Mouse (Mus musculus) embryonic facial prominence, embryonic 11.5 days (tissue): Measurements from ENCODE around the gene Zgpat. TPM values are rescaled to one million over a fixed set of nuclear protein-coding genes. Genes with fewer than 3 reads are reported as not detected.

Experiments
- ATAC-seq: fragments of 200-750 bp; cut with Nextera tagmentation; replicated peaks from 2 replicates; pipeline ENCODE4 v1.8.0; 2017; ENCODE audit warnings: low read depth; ENCODE audit not compliant: insufficient number of reproducible peaks, low FRiP score, low TSS enrichment
- DNase-seq: peaks from one replicate; pipeline ENCODE4 v3.0.0-alpha.2; 2015; ENCODE audit warnings: low spot score
- H3K27ac ChIP-seq: fragments of 300-500 bp; sonication (generic); replicated peaks from 2 replicates; pipeline ENCODE4 v1.5.1; 2014; ENCODE audit warnings: mild to moderate bottlenecking, low read depth, low read length, control low read depth
- H3K27me3 ChIP-seq: fragments of 300-500 bp; sonication (generic); 2 replicates; pipeline ENCODE4 v1.6.1; 2014; ENCODE audit warnings: mild to moderate bottlenecking, low read length, moderate library complexity, mixed read lengths; ENCODE audit not compliant: control insufficient read depth, insufficient read depth
- H3K36me3 ChIP-seq: fragments of 300-500 bp; sonication (generic); replicated peaks from 2 replicates; pipeline ENCODE4 v1.6.1; 2014; ENCODE audit warnings: low read depth, mild to moderate bottlenecking, low read length, moderate library complexity, mixed read lengths; ENCODE audit not compliant: control insufficient read depth, insufficient read depth
- H3K4me1 ChIP-seq: fragments of 300-500 bp; sonication (generic); 2 replicates; pipeline ENCODE4 v1.6.1; 2014; ENCODE audit warnings: low read length, mixed read lengths; ENCODE audit not compliant: control insufficient read depth, insufficient read depth
- H3K4me2 ChIP-seq: fragments of 300-500 bp; sonication (generic); 2 replicates; pipeline ENCODE4 v1.6.1; 2014; ENCODE audit warnings: low read depth, mild to moderate bottlenecking, control low read depth, low read length, moderate library complexity
- H3K4me3 ChIP-seq: fragments of 300-500 bp; sonication (generic); 2 replicates; pipeline ENCODE4 v1.5.1; 2014; ENCODE audit warnings: low read depth, low read length, control low read depth
- H3K9ac ChIP-seq: fragments of 300-500 bp; sonication (generic); replicated peaks from 2 replicates; pipeline ENCODE4 v1.6.1; 2014; ENCODE audit warnings: mild to moderate bottlenecking, control low read depth, low read length
- H3K9me3 ChIP-seq: fragments of 300-500 bp; sonication (generic); replicated peaks from 2 replicates; pipeline ENCODE4 v1.6.1; 2016; ENCODE audit warnings: mild to moderate bottlenecking, low read length, inconsistent platforms, mixed read lengths; ENCODE audit not compliant: control insufficient read depth
- WGBS: fragments of 180-500 bp; shearing (Covaris S2); extraction: QIAGEN DNeasy Blood & Tissue Kit; methylation state at CpG from one replicate; pipeline ENCODE4 v1.1.7; 2014; 5-methylcytosine and 5-hydroxymethylcytosine counted together
- polyA plus RNA-seq: library from polyadenylated mRNA; unstranded; fragments of >200 nt; fragmentation: Nextera tagmentation; extraction: Ambion mirVana; gene quantifications from 2 replicates; pipeline ENCODE4 v1.2.1, GENCODE M21; 2014

Gene Zgpat
- polyA plus RNA-seq, 1 experiment from 2014 or later = 29.1 TPM

GRCm38 (mm10) chr2:181420903-181421638 lies 56.3 kb downstream of the Zgpat start:
- Histone ChIP-seq H3K9me3 (no peaks in the 10 kb centered on the region), H3K27me3 (no peaks in the 10 kb centered on the region), H3K36me3 (no peaks in the 10 kb centered on the region; the same call in 1 of the 2 replicates), H3K4me2 (no peak overlapping the region), H3K4me1 (no peaks in the 10 kb centered on the region), H3K4me3 (no peak overlapping the region), H3K27ac (no peak overlapping the region), H3K9ac (no peak overlapping the region)
- ATAC-seq = no peak
- no peak for DNase-seq
- 67% methylated on average over 4 of the region's 4 CpGs for WGBS

- Histone ChIP-seq H3K27me3 (no peaks in the 10 kb centered on the region), H3K4me1 (no peaks in the 10 kb centered on the region), H3K4me3 (no peak overlapping the region), H3K27ac (no peak overlapping the region), H3K4me2 (no peak overlapping the region), H3K9ac (no peak overlapping the region), H3K36me3 (no peaks in the 10 kb centered on the region; the same call in 1 of the 2 replicates), H3K9me3 (no peaks in the 10 kb centered on the region)
- ATAC-seq (no peak), DNase-seq (no peak)
- WGBS = 92% methylated on average over 9 of the region's 9 CpGs
Measured at GRCm38 (mm10) chr2:181423834-181424233, 59.1 kb downstream of the Zgpat start.

Other genes starting within 250 kb of the Zgpat start
- gene Kcnq2, start 229.6 kb upstream of the Zgpat start, polyA plus RNA-seq = 1.5 and 2.0 TPM in 2 replicates
- 0.25 and 0.42 TPM in 2 replicates for gene Eef1a2, start 207.9 kb upstream of the Zgpat start, polyA plus RNA-seq
- gene Ppdpf, start 177.7 kb upstream of the Zgpat start, polyA plus RNA-seq = 443 and 483 TPM in 2 replicates
- gene Ptk6, start 162.1 kb upstream of the Zgpat start, polyA plus RNA-seq = not detected in 2 replicates
- gene Srms, start 151.7 kb upstream of the Zgpat start, polyA plus RNA-seq = 0.08 TPM in 1 of 2 replicates, not detected in the other
- gene Fndc11, start 144.9 kb upstream of the Zgpat start, polyA plus RNA-seq = 0.49 TPM in 1 of 2 replicates, not detected in the other
- 0.54 and 0.70 TPM in 2 replicates for gene Helz2, start 122.9 kb upstream of the Zgpat start, polyA plus RNA-seq
- 18.0 and 18.3 TPM in 2 replicates for gene Gmeb2, start 76.9 kb upstream of the Zgpat start, polyA plus RNA-seq
- gene Stmn3, start 50.4 kb upstream of the Zgpat start, polyA plus RNA-seq = 79.6 and 98.0 TPM in 2 replicates
- gene Rtel1, start 45.2 kb upstream of the Zgpat start, polyA plus RNA-seq = 52.5 and 55.9 TPM in 2 replicates
- gene Arfrp1, start 476 bp downstream of the Zgpat start, polyA plus RNA-seq = 49.7 and 50.8 TPM in 2 replicates
- gene Lime1, start 15.2 kb downstream of the Zgpat start, polyA plus RNA-seq = 15.2 and 18.5 TPM in 2 replicates
- gene Zbtb46, start 94.5 kb downstream of the Zgpat start, polyA plus RNA-seq = 7.4 and 9.0 TPM in 2 replicates
- gene Abhd16b, start 128.3 kb downstream of the Zgpat start, polyA plus RNA-seq = 0.11 and 0.15 TPM in 2 replicates
- gene Tpd52l2, start 132.2 kb downstream of the Zgpat start, polyA plus RNA-seq = 166 and 169 TPM in 2 replicates
- 77.0 and 79.1 TPM in 2 replicates for gene Dnajc5, start 155.6 kb downstream of the Zgpat start, polyA plus RNA-seq
- gene Uckl1, start 220.0 kb downstream of the Zgpat start, polyA plus RNA-seq = 33.5 and 38.6 TPM in 2 replicates
- 79.0 and 80.3 TPM in 2 replicates for gene Prpf6, start 226.9 kb downstream of the Zgpat start, polyA plus RNA-seq
- 24.4 and 31.3 TPM in 2 replicates for gene Zfp512b, start 227.9 kb downstream of the Zgpat start, polyA plus RNA-seq
- gene Samd10, start 234.3 kb downstream of the Zgpat start, polyA plus RNA-seq = 22.7 and 30.3 TPM in 2 replicates